Mouse (Mus musculus): ENCODE results near the gene Poc1b.

GRCm38 (mm10) chr10:99089906-99090305, 16.9 kb upstream of the Poc1b start:
- TF ChIP-seq CTCF (IDR thresholded peaks at IDR 0.05; ENCODE audit: insufficient read depth, low read depth, low read length), result no peak
- no peak for TF ChIP-seq POLR2A (IDR thresholded peaks at IDR 0.05; ENCODE audit: insufficient read depth, low read depth, low read length)
